Mouse (Mus musculus) heart, adult 2 months (tissue): Measurements from ENCODE around the gene Myo1d.

Source experiments
- CTCF ChIP-seq: fragments of 200-600 bp; IDR thresholded peaks from 2 replicates; pipeline ENCODE4 v1.8.1; 2022; ENCODE audit warnings: antibody characterized with exemption, mild to moderate bottlenecking, moderate library complexity
- EP300 ChIP-seq: fragments of 200-500 bp; IDR thresholded peaks from 2 replicates; pipeline ENCODE4 v1.6.1; 2011; ENCODE audit warnings: low read depth, low read length, control low read depth; ENCODE audit not compliant: insufficient read depth

GRCm38 (mm10) chr11:80742462-80742861 lies 37.4 kb downstream of the Myo1d start:
- TF ChIP-seq CTCF = no peak
- no peak for TF ChIP-seq EP300
